Mouse (Mus musculus): Measurements from ENCODE around the gene Cyp2d11.
"Not testable (repeated sequence)": the region's sequence is repeated elsewhere in the genome, so short reads cannot be mapped to it uniquely, and the experiment has no call there.

GRCm38 (mm10) chr15:82364561-82364960 lies 29.3 kb downstream of the Cyp2d11 start:
- TF ChIP-seq CTCF, POLR2A (IDR thresholded peaks at IDR 0.05; ENCODE audit: insufficient read depth, low read depth, low read length): not testable (repeated sequence)

Measured in olfactory bulb, adult 2 months (tissue).